Comparison of ENCODE assay signal across 33 mouse cellular contexts in the genomic region with DNA sequence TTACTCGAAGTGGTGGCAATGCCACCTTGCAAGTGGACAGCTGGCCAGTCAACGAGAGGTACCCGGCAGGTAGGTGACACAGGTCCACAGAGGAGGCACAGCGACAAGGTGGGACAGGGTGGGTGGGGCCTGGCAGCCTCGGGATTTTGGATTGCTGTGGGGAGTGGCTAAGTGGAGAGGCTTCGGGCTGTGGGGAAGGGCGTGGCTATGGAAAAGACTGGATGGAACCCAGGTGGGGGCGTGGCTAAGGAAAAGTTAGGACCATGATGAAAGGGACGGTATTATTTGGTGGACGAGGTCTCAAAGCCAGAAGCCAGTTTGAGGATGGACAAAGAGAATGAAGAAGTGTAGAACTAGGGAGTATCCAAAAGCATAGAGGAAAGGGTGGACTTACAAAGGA. TPM values are rescaled to one million over a fixed set of nuclear protein-coding genes. Genes with fewer than 3 reads are reported as not detected.
"Had no signal": no experiment of that assay in that cellular context is flagged by ENCODE, and none has a peak within 500 bp of the region (broad histone marks: within the 10 kb centered on the region; RNA-seq: fewer than 3 reads in every experiment).

No protein-coding gene starts in this region.

- DNase-seq: gastrocnemius, adult 2 months; gastrocnemius, postnatal 10 days; gastrocnemius, postnatal 36 days; heart, adult 11 months; heart, adult 2 months; heart, postnatal 14 days; heart, postnatal 36 days; kidney, adult 11 months; kidney, adult 2 months; kidney, adult 9 months; kidney, postnatal 14 days; kidney, postnatal 36 days; left cerebral cortex, postnatal 4 days had no signal

- H3K4me3 ChIP-seq: gastrocnemius, adult 2 months; heart, adult 2 months; heart, embryonic 13.5 days; heart, embryonic 15.5 days; hindbrain, embryonic 13.5 days; hindbrain, embryonic 15.5 days; kidney, embryonic 15.5 days; limb, embryonic 13.5 days; limb, embryonic 15.5 days; liver, embryonic 12.5 days had no signal

- H3K27ac ChIP-seq: gastrocnemius, adult 2 months; heart, adult 2 months; heart, embryonic 13.5 days; heart, embryonic 15.5 days; hindbrain, embryonic 13.5 days; hindbrain, embryonic 15.5 days; hindbrain, postnatal 0 days; kidney, embryonic 15.5 days; kidney, postnatal 0 days; limb, embryonic 13.5 days; limb, embryonic 15.5 days; liver, embryonic 12.5 days; liver, embryonic 14.5 days had no signal

- H3K4me1 ChIP-seq: heart, embryonic 15.5 days; limb, embryonic 15.5 days had no signal

RNA-seq across cellular contexts. Expression of a gene that starts 33.0 kb away (rescaled TPM):
- total RNA-seq: gastrocnemius, adult 2 months; gastrocnemius, postnatal 10 days; gastrocnemius, postnatal 36 days; heart, adult 2 months; heart, postnatal 14 days; heart, postnatal 36 days; hematopoietic stem cell, adult 5-6 weeks; left cerebral cortex, adult 18-20 months; liver, adult 2 months had no signal
- polyA plus RNA-seq: heart, adult 2 months; heart, embryonic 11.5 days; heart, embryonic 13.5 days; heart, embryonic 15.5 days; heart, postnatal 0 days; hindbrain, embryonic 11.5 days; hindbrain, embryonic 15.5 days; intestine, embryonic 14.5 days; intestine, embryonic 16.5 days; limb, embryonic 11.5 days; limb, embryonic 13.5 days; limb, embryonic 15.5 days; liver, adult 2 months; liver, embryonic 12.5 days; liver, embryonic 14.5 days had no signal
